Mouse (Mus musculus): ENCODE results near the gene Rbm20.
"Not testable (repeated sequence)": the region's sequence is repeated elsewhere in the genome, so short reads cannot be mapped to it uniquely, and the experiment has no call there.

GRCm38 (mm10) chr19:53906703-53907070, 229.6 kb downstream of the Rbm20 start:
- TF ChIP-seq CTCF, POLR2A (IDR thresholded peaks at IDR 0.05; ENCODE audit: insufficient read depth, low read depth, low read length): not testable (repeated sequence)
